8 mouse cellular contexts compared by ENCODE assay signal in genomic region chr7:98694046-98694445, GRCm38 (mm10). TPM values are rescaled to one million over a fixed set of nuclear protein-coding genes. Genes with fewer than 3 reads are reported as not detected.
A peak's percentile ranks its signal among the peaks of the same experiment; 100 is the strongest.
DNase-seq lines count a peak whose midpoint lies in the region; ATAC-seq lines count a peak whose summit lies in the region.

No protein-coding gene starts in this region.

- peak; percentile 56 for DNase-seq in heart, adult 8-10 months (ENCODE audit: low spot score)
- no peak for DNase-seq in heart, postnatal 4 days
- DNase-seq in 3T3-L1 (ENCODE audit: low read depth, low spot score): peak; percentile 49
- DNase-seq in brain, adult 2 months (ENCODE audit: low read depth, low spot score): peak; percentile 55
- DNase-seq in ovary, postnatal 14 days (ENCODE audit: low spot score): no peak
- no peak for DNase-seq in retina, embryonic 14.5 days (ENCODE audit: low spot score)

- ATAC-seq in monocyte, adult 5-6 weeks (replicated peaks; ENCODE audit: insufficient number of reproducible peaks, low FRiP score, low TSS enrichment, poor library complexity, severe bottlenecking): peak; percentile 69
- no peak for ATAC-seq in erythroid progenitor cell, adult 5-6 weeks (replicated peaks; ENCODE audit: low FRiP score, poor library complexity, severe bottlenecking)

RNA-seq across cellular contexts. Expression of gene Thap12, which starts 8.9 kb away (rescaled TPM):
- 10 to 100 TPM; 70.7 to 89.1 (median 82.6) TPM for total RNA-seq in heart, adult 8-10 months (2022)
- total RNA-seq in heart, postnatal 4 days (2021): 10 to 100 TPM; 75.0 to 79.8 TPM
- total RNA-seq in monocyte, adult 5-6 weeks (2017): 32.9 to 43.6 TPM (median 40.7 TPM) in 3 replicates
- 12.6 and 16.8 TPM in 2 replicates for total RNA-seq in erythroid progenitor cell, adult 5-6 weeks (2015; ENCODE audit: low replicate concordance)
- 10.4 and 19.3 TPM in 2 replicates for total RNA-seq in erythroid progenitor cell, adult 5-6 weeks (2017; ENCODE audit: low replicate concordance)

RNA-seq across cellular contexts. Expression of gene Emsy, which starts 37.5 kb away (rescaled TPM):
- total RNA-seq in heart, adult 8-10 months (2022): 10 to 100 TPM; 22.9 to 29.1 (median 25.2) TPM
- total RNA-seq in heart, postnatal 4 days (2021): 10 to 100 TPM; 34.2 to 35.8 TPM
- 40.2 to 72.1 TPM (median 41.5 TPM) in 3 replicates for total RNA-seq in monocyte, adult 5-6 weeks (2017)
- total RNA-seq in erythroid progenitor cell, adult 5-6 weeks (2015; ENCODE audit: low replicate concordance): 157 and 167 TPM in 2 replicates
- 77.0 and 106 TPM in 2 replicates for total RNA-seq in erythroid progenitor cell, adult 5-6 weeks (2017; ENCODE audit: low replicate concordance)

Comparison
In these comparisons a context has a peak if more than half of its experiments do, and no peak if none do; other contexts are left out.
1. DNase-seq: peak in heart, adult 8-10 months (single experiment), 3T3-L1 (single experiment) and brain, adult 2 months (single experiment); none in heart, postnatal 4 days (single experiment), ovary, postnatal 14 days (single experiment) and retina, embryonic 14.5 days (single experiment).